Mouse (Mus musculus) forelimb bud, embryonic 11.5 days (tissue): ENCODE measurements around the gene Vezt.

ENCODE experiments used
- DNase-seq: peaks from one replicate; pipeline ENCODE4 v3.0.0-alpha.2; 2012; ENCODE audit warnings: low read depth, low spot score

The Vezt gene

DNA sequence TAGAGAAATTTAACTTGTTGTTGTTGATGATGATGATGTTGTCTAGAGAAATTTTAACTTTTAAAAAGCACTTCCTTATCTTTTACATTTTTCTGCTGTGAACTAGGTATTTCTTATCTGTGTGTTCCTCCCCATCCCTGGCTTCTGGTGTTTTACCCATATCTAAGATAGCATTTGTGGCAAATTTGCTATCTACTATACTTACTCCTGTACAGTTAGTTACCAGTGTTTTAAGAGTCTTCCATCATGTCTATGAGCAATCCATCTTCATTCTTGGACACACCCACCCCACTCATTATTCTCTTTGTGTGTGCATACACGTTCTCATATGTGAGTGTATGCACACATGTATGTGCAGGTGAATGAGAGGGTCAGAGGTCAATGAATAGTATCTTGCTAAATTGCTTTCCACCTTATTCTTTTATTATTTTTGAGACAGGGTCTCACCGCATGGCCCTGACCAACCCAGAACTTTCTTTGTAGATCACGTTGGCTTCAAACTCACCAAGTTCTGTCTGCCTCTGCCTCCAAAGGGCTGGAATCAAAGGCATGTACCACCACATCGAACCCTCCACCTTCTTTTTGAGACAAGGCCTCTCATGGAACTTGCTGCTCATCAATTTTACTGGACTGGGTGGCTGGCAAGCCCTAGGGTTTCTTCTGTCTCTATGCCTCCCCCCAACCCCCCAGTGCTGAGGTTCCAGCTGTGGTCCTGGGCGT, 123.3 kb downstream of the Vezt start:
- DNase-seq = no peak

DNA sequence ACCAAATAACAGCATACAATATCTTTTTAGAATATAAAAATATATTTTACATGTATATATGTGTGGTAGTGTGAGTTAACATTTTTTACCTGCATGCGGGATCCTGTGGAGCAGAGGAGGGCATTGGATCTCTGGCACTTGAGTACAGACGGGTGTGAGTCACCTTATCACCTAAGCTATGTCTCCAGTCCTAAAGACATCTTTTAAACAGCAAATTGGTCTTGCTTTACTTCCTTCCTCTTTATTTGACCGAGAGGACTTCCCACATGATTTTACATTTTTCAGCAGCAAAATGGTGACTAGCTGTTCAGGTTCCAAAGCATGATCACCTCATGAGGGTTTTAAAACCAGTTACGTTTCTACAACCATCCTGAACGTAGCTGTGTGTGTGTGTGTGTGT, 124.3 kb downstream of the Vezt start:
- DNase-seq = no peak

DNA sequence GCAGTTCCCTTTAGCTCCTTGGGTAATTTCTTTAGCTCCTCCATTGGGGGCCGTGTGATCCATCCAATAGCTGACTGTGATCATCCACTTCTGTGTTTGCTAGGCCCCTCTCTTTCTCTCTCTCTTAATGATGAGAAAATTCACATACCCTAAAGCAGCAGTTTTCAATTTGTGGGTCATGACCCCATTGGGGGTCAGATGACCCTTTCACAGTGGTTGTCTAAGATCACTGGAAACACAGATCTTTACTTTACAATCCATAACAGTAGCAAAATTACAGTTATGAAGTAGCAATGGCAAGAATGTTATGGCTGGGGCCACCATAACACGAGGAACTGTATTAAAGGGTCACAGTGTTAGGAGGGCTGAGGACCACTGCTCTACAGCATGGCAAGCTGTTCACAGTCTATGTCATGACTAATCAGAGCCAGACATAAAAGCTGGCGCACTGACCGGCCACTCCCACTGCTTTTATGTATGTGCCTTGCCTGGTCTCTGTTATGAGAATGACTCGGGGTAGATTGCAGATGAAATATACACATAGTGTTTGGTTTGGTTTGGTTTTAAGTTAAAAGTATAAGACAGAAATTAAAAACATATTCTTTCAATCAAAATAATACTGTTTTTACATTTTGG, 125.7 kb downstream of the Vezt start:
- DNase-seq = no peak

DNA sequence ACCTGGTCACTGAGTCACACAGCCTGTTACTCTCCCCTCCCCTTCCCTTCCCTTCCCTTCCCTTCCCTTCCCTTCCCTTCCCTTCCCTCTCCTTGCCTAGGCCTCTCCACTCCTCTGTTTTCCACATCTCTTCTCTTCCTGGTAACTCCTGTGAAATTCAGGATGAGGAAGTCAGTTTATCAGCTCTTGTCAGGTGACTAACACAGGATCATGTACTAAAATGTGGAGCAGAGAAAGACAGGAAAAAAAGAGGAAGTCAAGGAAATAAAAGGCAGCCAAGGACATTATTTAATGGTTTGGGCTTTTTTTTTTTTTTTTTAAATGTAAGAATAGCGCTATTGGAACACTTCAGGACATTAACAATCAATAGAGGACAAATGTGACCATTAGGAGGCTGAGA, 126.6 kb downstream of the Vezt start:
- no peak for DNase-seq

DNA sequence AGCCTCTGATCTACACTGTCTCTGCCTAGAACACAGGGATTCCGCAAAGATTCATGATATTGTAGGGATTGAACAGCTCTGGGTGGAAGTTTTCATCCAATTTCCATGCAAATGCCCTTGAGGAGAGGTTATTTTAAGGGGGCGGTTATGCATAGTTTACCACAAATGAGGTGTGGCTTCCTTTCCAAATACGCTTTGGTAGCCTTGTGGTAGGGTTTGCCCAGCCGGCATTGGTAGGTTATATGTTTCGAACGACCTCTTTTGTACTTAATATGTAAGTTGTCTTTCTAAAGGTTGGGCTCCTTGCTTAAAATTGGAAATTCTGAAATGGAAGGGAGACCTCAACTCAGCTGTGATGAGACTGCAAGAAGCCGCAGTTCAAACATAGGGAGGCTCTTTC, 127.1 kb downstream of the Vezt start:
- no peak for DNase-seq

DNA sequence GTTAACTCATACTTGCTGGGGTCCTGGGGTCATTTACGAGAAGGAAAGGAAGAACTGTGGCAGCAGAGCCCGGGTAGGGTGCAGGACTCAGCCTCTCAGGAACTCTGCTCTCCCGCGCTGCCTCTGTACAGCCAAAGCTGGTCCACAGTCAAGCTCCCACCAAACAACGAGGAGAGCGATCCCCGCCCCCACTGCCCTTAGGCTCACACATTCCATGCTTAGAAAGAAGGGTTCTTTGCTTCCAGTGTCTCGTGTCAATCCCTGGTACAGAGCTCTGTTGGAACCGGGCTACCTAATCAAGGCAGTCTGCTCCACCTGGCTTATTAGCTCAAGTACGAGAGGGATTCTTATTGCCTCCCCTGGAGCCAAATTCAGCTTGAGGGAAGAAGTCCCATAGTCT, 128.2 kb downstream of the Vezt start:
- peak; percentile 58 for DNase-seq

DNA sequence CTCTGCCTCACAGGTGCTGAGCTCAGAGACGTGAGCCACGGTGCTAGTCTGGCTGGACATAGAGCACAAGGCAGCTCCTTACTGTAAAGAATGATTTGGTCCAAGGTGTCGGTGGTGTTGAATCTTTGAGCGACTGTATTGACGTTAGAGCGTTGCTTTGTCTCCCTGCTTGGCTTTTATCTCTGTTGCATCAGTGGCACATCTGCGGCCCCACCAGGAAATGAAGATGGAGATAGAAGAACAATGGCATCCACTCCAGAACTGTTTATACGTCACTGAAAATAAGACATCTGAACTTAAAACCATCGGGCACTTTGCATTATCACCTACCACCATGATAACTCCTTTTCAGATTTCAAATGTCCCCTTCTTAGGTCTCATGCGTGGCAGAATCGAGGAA, 135.7 kb downstream of the Vezt start:
- no peak for DNase-seq

DNA sequence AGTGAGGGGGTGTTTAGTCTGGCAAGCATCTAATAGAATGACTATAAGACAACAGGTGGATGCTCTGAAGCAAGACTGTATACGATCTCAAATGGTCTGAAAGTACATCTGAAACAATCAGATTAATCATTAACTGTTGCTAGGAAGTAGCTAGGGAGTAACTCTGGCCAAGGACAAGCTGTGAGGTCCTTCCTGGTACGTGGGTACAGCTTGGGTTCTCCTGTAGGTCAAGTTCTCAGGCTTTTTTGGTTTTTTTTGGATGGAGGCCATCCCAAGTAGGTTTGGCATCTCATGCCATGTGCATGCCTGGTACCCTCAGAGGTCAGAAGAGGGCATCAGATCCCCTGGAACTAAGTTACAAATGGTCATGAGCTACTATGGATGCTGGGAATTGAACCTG, 136.3 kb downstream of the Vezt start:
- DNase-seq = no peak

DNA sequence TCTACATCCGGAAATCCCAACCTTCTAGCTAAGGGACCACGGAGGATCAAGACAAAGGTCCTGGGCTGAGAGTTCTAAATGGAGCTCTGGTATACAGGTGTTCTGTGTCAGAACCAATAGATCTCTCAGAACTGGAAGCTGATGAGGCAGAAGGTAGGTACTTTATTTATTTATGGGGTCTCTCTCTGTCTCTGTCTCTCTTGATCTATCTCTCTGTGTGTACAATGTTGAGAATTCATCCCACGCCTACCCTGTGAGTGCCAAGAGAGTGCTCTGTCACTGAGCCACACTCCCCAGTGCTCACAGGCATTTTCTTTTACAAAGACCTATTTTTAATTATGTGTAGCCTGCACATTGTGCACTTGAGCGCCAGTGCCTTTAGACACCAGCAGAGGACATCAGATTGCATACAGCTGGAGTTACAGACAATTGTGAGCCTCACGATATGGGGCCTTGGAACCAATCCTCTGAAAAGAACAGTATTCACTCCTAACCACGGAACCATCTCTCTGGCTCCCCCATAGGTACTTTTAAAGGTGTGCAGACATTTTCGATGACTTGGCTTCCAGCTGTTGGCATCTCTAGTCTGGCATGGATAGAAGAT, 138.5 kb downstream of the Vezt start, which contains the start of gene Metap2:
Metap2 (minus strand) TSS at position 51 of the 604 bp plus-strand sequence.
- no peak for DNase-seq

DNA sequence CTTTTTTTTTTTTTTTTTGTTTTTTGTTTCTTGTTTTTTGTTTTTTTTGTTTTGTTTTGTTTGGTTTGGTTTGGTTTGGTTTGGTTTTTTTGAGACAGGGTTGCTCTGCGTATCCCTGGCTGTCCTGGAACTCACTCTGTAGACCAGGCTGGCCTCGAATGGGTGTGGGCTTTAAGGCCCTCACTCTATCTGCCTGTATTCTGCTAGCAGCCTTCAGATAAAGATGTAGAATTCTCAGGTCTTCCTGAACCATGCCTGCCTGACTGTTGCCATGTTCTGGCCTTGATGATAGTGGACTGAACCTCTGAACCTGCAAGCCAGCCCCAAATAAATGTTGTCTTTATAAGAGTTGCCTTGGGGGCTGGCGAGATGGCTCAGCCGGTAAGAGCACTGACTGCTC, 143.1 kb downstream of the Vezt start:
- DNase-seq = no peak

DNA sequence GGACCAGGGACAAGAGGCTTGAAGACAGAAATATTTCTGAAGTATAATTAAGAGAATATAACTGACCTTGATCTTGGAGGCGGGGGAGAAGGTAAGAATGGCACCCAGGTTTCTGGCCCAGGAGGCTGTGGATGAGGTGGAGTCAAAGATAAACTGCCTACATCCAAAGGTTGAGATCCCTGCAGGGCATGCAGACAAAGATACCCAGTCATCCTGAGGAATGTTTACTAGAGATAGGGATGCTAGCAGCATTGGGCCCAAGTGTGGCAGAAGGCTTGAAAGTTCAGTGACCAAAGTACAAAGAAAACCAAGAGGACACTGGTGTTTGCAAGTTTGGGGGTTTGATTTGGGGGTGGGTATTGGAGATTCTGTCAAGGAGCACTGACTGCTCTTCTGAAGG, 144.6 kb downstream of the Vezt start:
- no peak for DNase-seq

DNA sequence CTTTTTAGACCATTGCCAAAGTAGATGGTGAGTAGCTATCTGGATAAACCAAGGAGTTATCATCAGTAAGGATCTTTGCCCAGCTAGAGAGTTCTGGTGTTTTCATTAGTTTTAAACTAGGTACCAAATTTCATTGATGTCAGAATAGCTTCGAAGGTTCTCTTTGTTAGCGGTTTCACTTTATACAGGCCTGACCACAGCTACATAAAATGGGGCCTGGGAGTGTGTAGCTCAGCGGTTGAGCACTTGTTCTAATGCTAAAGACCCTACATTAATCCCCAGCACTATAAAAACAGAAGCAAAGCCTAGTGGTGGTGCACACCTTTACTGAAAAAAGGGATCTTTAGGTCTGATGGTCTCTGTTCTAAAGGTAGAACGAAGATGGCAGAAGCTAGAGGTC, 145.1 kb downstream of the Vezt start:
- DNase-seq = no peak

DNA sequence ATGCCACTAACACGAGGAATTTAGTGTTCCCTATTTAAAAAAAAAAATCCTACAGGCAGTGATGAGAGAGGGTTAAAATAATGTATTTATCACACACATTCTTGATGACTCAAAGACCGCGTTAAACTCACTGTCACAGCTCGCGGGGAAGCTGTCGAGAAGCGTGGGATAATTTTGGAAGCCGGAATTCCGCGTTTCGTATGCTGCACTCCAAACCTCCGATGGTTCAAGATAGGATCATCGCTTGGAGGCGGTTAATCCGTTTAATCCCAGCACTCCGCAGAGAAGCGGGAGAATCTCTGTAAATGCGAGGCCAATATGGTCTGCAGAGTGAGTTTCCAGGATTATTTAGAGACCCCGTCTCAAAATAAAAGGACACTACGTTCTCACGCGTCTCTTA, 145.6 kb downstream of the Vezt start:
- no peak for DNase-seq

DNA sequence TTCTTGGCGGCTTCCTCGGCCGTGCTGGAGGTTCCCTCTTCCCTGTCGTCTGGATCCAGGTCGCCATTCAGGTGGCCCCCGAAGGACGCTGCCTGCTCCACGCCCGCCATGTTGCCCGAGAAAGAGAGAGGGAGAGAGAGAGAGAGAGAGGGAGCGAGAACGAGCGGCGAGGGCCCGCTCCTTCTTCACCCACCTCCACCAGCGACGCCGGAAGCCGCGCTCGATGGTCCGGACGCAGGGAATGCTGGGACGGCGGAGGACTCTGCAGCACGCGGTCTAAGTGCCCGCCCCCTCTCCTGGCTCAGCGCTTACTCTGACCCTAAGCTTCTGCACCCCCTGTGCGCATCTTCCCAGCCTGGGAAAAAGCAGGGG, 146.1 kb downstream of the Vezt start:
- DNase-seq = peak; percentile 86
